ENCODE assay signal across 8 mouse cellular contexts in genomic region chr16:10993032-10993744, GRCm38 (mm10).
DNase-seq lines count a peak whose midpoint lies in the region; ATAC-seq and TF ChIP-seq lines count a peak whose summit lies in the region.

No protein-coding gene starts in this region.

- peak overlapping the region; percentile 80 for H3K27ac ChIP-seq in MEL (ENCODE audit: control insufficient read depth, low read depth, low read length)
- peak overlapping the region; percentile 56; the same call in 1 of the 2 replicates for H3K27ac ChIP-seq in forebrain, embryonic 16.5 days (ENCODE audit: low read length)
- H3K27ac ChIP-seq in layer of hippocampus, adult 2 months, result peak overlapping the region; percentile 83
- peak overlapping the region; percentile 91 for H3K27ac ChIP-seq in lung, embryonic 15.5 days
- peak overlapping the region; percentile 78 for H3K27ac ChIP-seq in olfactory bulb, adult 2 months (ENCODE audit: insufficient read depth, low read depth, low read length)

- 5% methylated on average over 35 of the region's 35 CpGs for WGBS in forebrain, embryonic 16.5 days
- 7% methylated on average over 35 of the region's 35 CpGs for WGBS in lung, embryonic 15.5 days
- 3% methylated on average over 35 of the region's 35 CpGs for WGBS in olfactory bulb, adult 2 months

- intact Hi-C loops in heart, postnatal 36 days (cut with DNase I), result loop anchor here (2.0 kb wide), 1 partner anchor 42 kb away; no protein-coding TSS in a partner anchor

- H3K9me3 ChIP-seq in MEL (replicated peaks; ENCODE audit: insufficient read depth, low read length), result no peaks in the 10 kb centered on the region
- H3K9me3 ChIP-seq in forebrain, embryonic 16.5 days (ENCODE audit: control insufficient read depth, low read length), result peaks cover 6% of the 10 kb centered on the region
- no peaks in the 10 kb centered on the region for H3K9me3 ChIP-seq in lung, embryonic 15.5 days

- peak in 1 of 2 experiments; percentile 66; a peak in 3 of 4 replicates for TF ChIP-seq POLR2A in MEL (IDR thresholded peaks at IDR 0.05; ENCODE audit: control insufficient read depth in 1 of 2, insufficient read depth in 1 of 2, low read depth in 1 of 2, low read length in 2 of 2, poor library complexity in 1 of 2)
- peak; percentile 39; the same call in 1 of the 2 replicates for TF ChIP-seq POLR2A in olfactory bulb, adult 2 months (IDR thresholded peaks at IDR 0.05; ENCODE audit: insufficient read depth, low read depth, low read length)

- no peaks in the 10 kb centered on the region for H3K27me3 ChIP-seq in MEL (ENCODE audit: control insufficient read depth in 1 of 2, insufficient read depth in 2 of 2, low read length in 2 of 2)
- no peaks in the 10 kb centered on the region for H3K27me3 ChIP-seq in forebrain, embryonic 16.5 days (replicated peaks; ENCODE audit: control insufficient read depth, insufficient read depth, low read length)
- no peaks in the 10 kb centered on the region for H3K27me3 ChIP-seq in lung, embryonic 15.5 days

- peak overlapping the region; percentile 75 for H3K9ac ChIP-seq in MEL (ENCODE audit: control insufficient read depth, low read depth, low read length, poor library complexity, severe bottlenecking)
- H3K9ac ChIP-seq in forebrain, embryonic 16.5 days (replicated peaks; ENCODE audit: low read depth, low read length), result peak overlapping the region; percentile 61
- peak overlapping the region; percentile 91 for H3K9ac ChIP-seq in lung, embryonic 15.5 days

- H3K4me2 ChIP-seq in forebrain, embryonic 16.5 days (ENCODE audit: low read length), result peak overlapping the region; percentile 74
- peak overlapping the region; percentile 72 for H3K4me2 ChIP-seq in lung, embryonic 15.5 days

- peaks cover 4 to 9% of the 10 kb centered on the region in 2 experiments for H3K36me3 ChIP-seq in MEL (ENCODE audit: control insufficient read depth in 1 of 2, insufficient read depth in 2 of 2, low read length in 2 of 2)
- H3K36me3 ChIP-seq in forebrain, embryonic 16.5 days (ENCODE audit: control insufficient read depth, insufficient read depth), result no peaks in the 10 kb centered on the region
- H3K36me3 ChIP-seq in lung, embryonic 15.5 days, result no peaks in the 10 kb centered on the region; the same call in 1 of the 2 replicates

- no peak for TF ChIP-seq CTCF in MEL (IDR thresholded peaks at IDR 0.05 in 2 of 3, conservative IDR thresholded peaks at IDR 0.05 in 1 of 3; ENCODE audit: control insufficient read depth in 1 of 3, insufficient read depth in 1 of 3, low read depth in 2 of 3, low read length in 3 of 3, poor library complexity in 1 of 3, severe bottlenecking in 1 of 3)
- no peak for TF ChIP-seq CTCF in layer of hippocampus, adult 2 months (conservative IDR thresholded peaks at IDR 0.05)
- TF ChIP-seq CTCF in olfactory bulb, adult 2 months (IDR thresholded peaks at IDR 0.05; ENCODE audit: insufficient read depth, low read depth, low read length), result no peak

- peak overlapping the region; percentile 81 to 100 for H3K4me3 ChIP-seq in MEL (ENCODE audit: control insufficient read depth in 1 of 2, insufficient read depth in 1 of 2, low read depth in 2 of 2, low read length in 2 of 2)
- peak overlapping the region; percentile 58 for H3K4me3 ChIP-seq in forebrain, embryonic 16.5 days (replicated peaks; ENCODE audit: low read length)
- H3K4me3 ChIP-seq in layer of hippocampus, adult 2 months, result peak overlapping the region; percentile 65
- H3K4me3 ChIP-seq in lung, embryonic 15.5 days, result peak overlapping the region; percentile 82
- peak overlapping the region; percentile 82 for H3K4me3 ChIP-seq in olfactory bulb, adult 2 months (ENCODE audit: insufficient read depth, low read depth, low read length)

- 0 out of 4 replicates have a peak, but pooled peaks of 1 of the 2 experiments have one; percentile 15 for TF ChIP-seq EP300 in MEL (IDR thresholded peaks at IDR 0.05; ENCODE audit: low read depth in 1 of 2, low read length in 2 of 2)

- DNase-seq in MEL (ENCODE audit: low read depth, low spot score), result peak; percentile 96
- peak; percentile 65 to 75 for DNase-seq in cerebellum, adult 18-20 months
- peak; percentile 93 to 95 for DNase-seq in heart, postnatal 36 days
- DNase-seq in layer of hippocampus, adult 2 months (ENCODE audit: low spot score in 2 of 2), result peak; percentile 76 to 86
- peak; percentile 85 to 87 for DNase-seq in thymus, adult 18-20 months

- TF ChIP-seq RAD21 in MEL (IDR thresholded peaks at IDR 0.05; ENCODE audit: low read depth, low read length), result no peak

- ATAC-seq in forebrain, embryonic 16.5 days, result peak; percentile 94
- peak; percentile 97 for ATAC-seq in lung, embryonic 15.5 days (ENCODE audit: borderline replicate concordance, extremely low read depth, low FRiP score, low TSS enrichment)

- H3K79me2 ChIP-seq in MEL (ENCODE audit: control insufficient read depth, insufficient read depth, low read length, poor library complexity), result peaks cover 34% of the 10 kb centered on the region

- H3K4me1 ChIP-seq in MEL (ENCODE audit: control insufficient read depth in 1 of 2, insufficient read depth in 2 of 2, low read length in 2 of 2), result peaks cover 7 to 9% of the 10 kb centered on the region in 2 experiments
- peaks cover 6% of the 10 kb centered on the region for H3K4me1 ChIP-seq in forebrain, embryonic 16.5 days (replicated peaks; ENCODE audit: control insufficient read depth, insufficient read depth, low read length)
- peaks cover 20% of the 10 kb centered on the region for H3K4me1 ChIP-seq in lung, embryonic 15.5 days
- H3K4me1 ChIP-seq in olfactory bulb, adult 2 months (ENCODE audit: control insufficient read depth, insufficient read depth, low read length), result peaks cover 11% of the 10 kb centered on the region

TF ChIP-seq in MEL, 35 proteins besides CTCF, POLR2A, EP300 and RAD21:
- 0 out of 2 replicates have a peak, but pooled peaks have one; percentile 11 for TF ChIP-seq MXI1 (IDR thresholded peaks at IDR 0.05; ENCODE audit: low read depth, low read length)
- no peak for TF ChIP-seq E2F4 (IDR thresholded peaks at IDR 0.05; ENCODE audit: borderline replicate concordance, low read depth, low read length)
- 0 out of 2 replicates have a peak, but pooled peaks have one; percentile 23 for TF ChIP-seq HCFC1 (IDR thresholded peaks at IDR 0.05; ENCODE audit: low read depth, low read length)
- peak; percentile 83 for TF ChIP-seq NELFE (IDR thresholded peaks at IDR 0.05; ENCODE audit: low read depth, low read length)
- TF ChIP-seq MAFK (IDR thresholded peaks at IDR 0.05; ENCODE audit: borderline replicate concordance, low read depth, low read length), result no peak
- TF ChIP-seq JUND (IDR thresholded peaks at IDR 0.05; ENCODE audit: low read depth, low read length), result no peak
- TF ChIP-seq ZC3H11A (IDR thresholded peaks at IDR 0.05; ENCODE audit: low read depth, low read length), result no peak
- peak; percentile 41; the same call in 1 of the 2 replicates for TF ChIP-seq TBP (IDR thresholded peaks at IDR 0.05; ENCODE audit: low read depth, low read length)
- TF ChIP-seq ZMIZ1 (IDR thresholded peaks at IDR 0.05; ENCODE audit: low read depth, low read length), result peak; percentile 79
- TF ChIP-seq TAL1 (IDR thresholded peaks at IDR 0.05; ENCODE audit: low read length), result no peak
- TF ChIP-seq NRF1 (IDR thresholded peaks at IDR 0.05; ENCODE audit: insufficient read depth, low read depth, low read length, poor library complexity, severe bottlenecking), result 0 out of 2 replicates have a peak, but pooled peaks have one; percentile 24
- TF ChIP-seq POLR2AphosphoS2 (IDR thresholded peaks at IDR 0.05; ENCODE audit: low read length), result peak; percentile 56; the same call in 1 of the 2 replicates
- peak; percentile 46 for TF ChIP-seq ZNF384 (IDR thresholded peaks at IDR 0.05; ENCODE audit: low read depth, low read length)
- TF ChIP-seq TCF12 (IDR thresholded peaks at IDR 0.05; ENCODE audit: low read depth, low read length), result 0 out of 2 replicates have a peak, but pooled peaks have one; percentile 47
- no peak for TF ChIP-seq MYC (IDR thresholded peaks at IDR 0.05; ENCODE audit: low read depth, low read length)
- peak; percentile 7; the same call in 1 of the 2 replicates for TF ChIP-seq ETS1 (IDR thresholded peaks at IDR 0.05; ENCODE audit: low read depth, low read length)

Comparison
In these comparisons a context has a peak if more than half of its experiments do, and no peak if none do; other contexts are left out.
1. Peak in every context shown above with its lines: DNase-seq, ATAC-seq, H3K4me3 ChIP-seq and H3K27ac ChIP-seq.